Mouse (Mus musculus): ENCODE results near the gene Fbxl3. TPM values are rescaled to one million over a fixed set of nuclear protein-coding genes. Genes with fewer than 3 reads are reported as not detected.

Gene Fbxl3
- total RNA-seq, 2 experiments from 2014 or later, result 95.1 to 97.8 TPM

GRCm38 (mm10) chr14:103048292-103049086 lies 50.9 kb downstream of the Fbxl3 start:
- DNase-seq (ENCODE audit: low spot score in 2 of 2), result no peak

GRCm38 (mm10) chr14:103046677-103047076 lies 52.7 kb downstream of the Fbxl3 start, which contains the start of gene Acod1:
Acod1 (plus strand) TSS chr14:103046977.
- no peak for DNase-seq (ENCODE audit: low spot score in 2 of 2)

GRCm38 (mm10) chr14:103037016-103037415 lies 62.4 kb downstream of the Fbxl3 start:
- no peak for DNase-seq (ENCODE audit: low spot score in 2 of 2)

GRCm38 (mm10) chr14:103034076-103034475 lies 65.3 kb downstream of the Fbxl3 start:
- no peak for DNase-seq (ENCODE audit: low spot score in 2 of 2)

DNA sequence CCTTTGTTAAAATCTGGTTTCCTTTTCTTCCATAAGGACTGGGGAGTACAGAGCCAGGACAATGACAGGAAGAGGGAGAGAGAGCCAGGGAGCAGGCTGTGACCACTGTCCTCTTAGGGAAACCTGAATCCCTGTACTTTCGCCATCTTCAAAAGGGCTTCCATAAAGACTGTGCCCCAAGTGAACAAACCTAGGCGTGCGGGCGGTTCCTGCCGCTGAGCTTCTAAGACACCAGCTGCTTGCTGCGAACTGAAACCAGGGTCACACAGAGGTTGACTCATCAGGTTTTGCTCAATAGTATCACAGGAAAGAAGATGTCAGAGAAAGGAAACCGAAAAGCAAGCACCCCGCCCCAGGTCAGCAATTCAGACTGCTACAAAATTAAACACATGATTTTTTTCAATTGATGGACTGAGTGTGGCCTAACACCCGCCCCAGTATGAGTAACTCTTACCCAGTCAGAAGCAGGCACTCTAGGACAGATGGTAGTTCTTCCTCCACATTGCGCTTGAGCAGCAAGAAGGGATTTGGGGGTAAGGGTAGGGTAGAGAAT lies 66.0 kb downstream of the Fbxl3 start:
- no peak for DNase-seq (ENCODE audit: low spot score in 2 of 2)

Other genes with a start within 250 kb of the Fbxl3 start
- 10 to 100 TPM; 48.1 to 51.1 TPM for gene Kctd12, start 116.9 kb downstream of the Fbxl3 start, total RNA-seq (2021)
- gene Acod1, start 52.6 kb downstream of the Fbxl3 start, total RNA-seq (2021), result not detected
- 10 to 100 TPM; 11.1 to 12.3 TPM for gene Cln5, start 29.4 kb downstream of the Fbxl3 start, total RNA-seq (2021)
- 100 to 1,000 TPM; 158 to 160 TPM for gene Mycbp2, start 247.2 kb upstream of the Fbxl3 start, total RNA-seq (2021)

Data from left cerebral cortex, adult 18-20 months (tissue).